Mouse (Mus musculus): Measurements from ENCODE around the gene Tff2.

DNA sequence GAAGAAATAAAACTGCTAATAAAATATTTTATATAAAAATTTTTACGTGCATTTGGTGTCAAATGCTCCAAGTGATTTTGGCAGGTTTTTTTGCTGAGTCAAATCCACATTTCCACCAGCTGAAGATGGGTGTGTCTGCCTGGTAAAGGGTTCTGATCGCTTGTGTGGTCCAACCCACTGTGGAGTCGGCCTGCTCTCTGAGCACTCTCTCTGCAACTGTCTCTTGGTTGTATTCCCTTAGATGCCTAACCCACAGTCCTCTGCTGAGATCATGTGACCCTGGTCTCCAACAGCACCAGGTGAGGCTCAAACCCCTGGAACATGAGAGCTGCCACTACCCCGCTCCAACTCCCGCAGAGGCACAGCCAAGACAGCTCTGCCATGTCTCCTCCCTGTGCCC lies 26.1 kb downstream of the Tff2 start:
- TF ChIP-seq CTCF (IDR thresholded peaks at IDR 0.05; ENCODE audit: extremely low read depth, insufficient read length, insufficient replicate concordance, low read depth, low read length) (no peak), POLR2A (IDR thresholded peaks at IDR 0.05; ENCODE audit: low read depth, low read length) (no peak)
